In genomic region chr9:41205267-41205666, GRCm38 (mm10) we compare ENCODE assay signal across 23 mouse cellular contexts. TPM values are rescaled to one million over a fixed set of nuclear protein-coding genes. Genes with fewer than 3 reads are reported as not detected.
A peak's percentile ranks its signal among the peaks of the same experiment; 100 is the strongest.
DNase-seq lines count a peak whose midpoint lies in the region; ATAC-seq and TF ChIP-seq lines count a peak whose summit lies in the region.
"Had no signal": no experiment of that assay in that cellular context is flagged by ENCODE, and none has a peak within 500 bp of the region (broad histone marks: within the 10 kb centered on the region; RNA-seq: fewer than 3 reads in every experiment).

No protein-coding gene starts in this region.

- H3K4me3 ChIP-seq in layer of hippocampus, adult 2 months = no peak overlapping the region
- H3K4me3 ChIP-seq in CH12.LX (replicated peaks in 1 of 3; ENCODE audit: low read depth in 2 of 3, low read length in 2 of 3, poor library complexity in 1 of 3) (no peak overlapping the region), ES-Bruce4 (ENCODE audit: low read depth, low read length) (no peak overlapping the region)
- H3K4me3 ChIP-seq: forebrain, embryonic 12.5 days; heart, embryonic 13.5 days; hindbrain, embryonic 15.5 days; limb, embryonic 12.5 days; liver, embryonic 13.5 days; midbrain, embryonic 13.5 days; myocyte; stomach, embryonic 15.5 days had no signal

- H3K9me3 ChIP-seq in CH12.LX (replicated peaks; ENCODE audit: low read length) (no peaks in the 10 kb centered on the region), ES-Bruce4 (replicated peaks; ENCODE audit: control insufficient read depth, insufficient read depth, low read length, poor library complexity, severe bottlenecking) (no peaks in the 10 kb centered on the region)
- H3K9me3 ChIP-seq: forebrain, embryonic 12.5 days; heart, embryonic 13.5 days; hindbrain, embryonic 15.5 days; limb, embryonic 12.5 days; liver, embryonic 13.5 days; midbrain, embryonic 13.5 days; stomach, embryonic 15.5 days had no signal

- dilution Hi-C loops in CH12.LX (cut with MboI; ENCODE audit: extremely low pct_ligation_motif_present, extremely low pct_unique_long_range_greater_than_20kb, low sequenced_read_pairs) = no loop called here

- TF ChIP-seq POLR2A in CH12.LX (IDR thresholded peaks at IDR 0.05; ENCODE audit: low read depth, low read length) (no peak), ES-Bruce4 (IDR thresholded peaks at IDR 0.05; ENCODE audit: insufficient read depth, low read length) (no peak)

- TF ChIP-seq RAD21 in CH12.LX (IDR thresholded peaks at IDR 0.05; ENCODE audit: low read depth, low read length) = no peak; the same call in 1 of the 2 replicates

- DNase-seq in layer of hippocampus, adult 2 months (ENCODE audit: low spot score in 2 of 2) = no peak
- DNase-seq in layer of hippocampus, adult 9-11 months = no peak
- no peak for DNase-seq in CH12.LX (ENCODE audit: extremely low read depth)
- peak; percentile 39 for DNase-seq in induced T-regulatory cell, adult 2 months (ENCODE audit: low read depth)
- no peak for DNase-seq in heart, postnatal 4 days
- DNase-seq: adrenal gland, postnatal 25 days; gastrocnemius, postnatal 10 days; heart, adult 18-20 months; kidney, adult 18-20 months; kidney, postnatal 25 days; liver, embryonic 13.5 days; right cerebral cortex, postnatal 14 days; spleen, adult 18-20 months; thymus, postnatal 14 days had no signal

- in situ Hi-C loops in CH12.LX (cut with MboI; ENCODE audit: low pct_ligation_motif_present, low pct_unique_long_range_greater_than_20kb, low sequenced_read_pairs) = no loop called here

- H3K4me1 ChIP-seq in CH12.LX (ENCODE audit: control insufficient read depth in 1 of 2, insufficient read depth in 2 of 2) (peaks cover 3 to 20% of the 10 kb centered on the region in 2 experiments; a peak in 3 of 4 replicates), ES-Bruce4 (ENCODE audit: control insufficient read depth, insufficient read depth, low read length) (no peaks in the 10 kb centered on the region)
- H3K4me1 ChIP-seq: hindbrain, embryonic 15.5 days; limb, embryonic 12.5 days; stomach, embryonic 15.5 days had no signal

- H3K36me3 ChIP-seq in CH12.LX (replicated peaks in 1 of 2; ENCODE audit: control insufficient read depth in 1 of 2, insufficient read depth in 1 of 2, low read length in 1 of 2) = no peaks in the 10 kb centered on the region
- H3K36me3 ChIP-seq in ES-Bruce4 (ENCODE audit: control insufficient read depth, insufficient read depth, low read length, poor library complexity, severe bottlenecking) = no peaks in the 10 kb centered on the region
- H3K36me3 ChIP-seq: forebrain, embryonic 12.5 days; heart, embryonic 13.5 days; hindbrain, embryonic 15.5 days; limb, embryonic 12.5 days; liver, embryonic 13.5 days; midbrain, embryonic 13.5 days; stomach, embryonic 15.5 days had no signal

- peak; percentile 33 for TF ChIP-seq CTCF in layer of hippocampus, adult 2 months (conservative IDR thresholded peaks at IDR 0.05)
- peak in 1 of 2 experiments; percentile 57; a peak in 2 of 4 replicates for TF ChIP-seq CTCF in CH12.LX (conservative IDR thresholded peaks at IDR 0.05 in 1 of 2, IDR thresholded peaks at IDR 0.05 in 1 of 2; ENCODE audit: low read depth in 2 of 2, low read length in 2 of 2)
- TF ChIP-seq CTCF in ES-Bruce4 (IDR thresholded peaks at IDR 0.05; ENCODE audit: low read depth, low read length) = peak; percentile 31

- TF ChIP-seq EP300 in CH12.LX (IDR thresholded peaks at IDR 0.05; ENCODE audit: low read length) = no peak
- TF ChIP-seq EP300 in ES-Bruce4 (IDR thresholded peaks at IDR 0.05; ENCODE audit: insufficient read depth, low read depth, low read length) = no peak

- ATAC-seq in megakaryocyte, adult 5-6 weeks (ENCODE audit: poor library complexity, severe bottlenecking) = no peak
- ATAC-seq: midbrain, embryonic 13.5 days had no signal

- H3K9ac ChIP-seq in CH12.LX (ENCODE audit: insufficient read depth, low read depth) = no peak overlapping the region
- no peak overlapping the region for H3K9ac ChIP-seq in ES-Bruce4 (ENCODE audit: low read depth, poor library complexity, severe bottlenecking)
- H3K9ac ChIP-seq: forebrain, embryonic 12.5 days; heart, embryonic 13.5 days; hindbrain, embryonic 15.5 days; limb, embryonic 12.5 days; liver, embryonic 13.5 days; midbrain, embryonic 13.5 days; stomach, embryonic 15.5 days had no signal

- H3K27me3 ChIP-seq in CH12.LX (replicated peaks) (no peaks in the 10 kb centered on the region), ES-Bruce4 (ENCODE audit: control insufficient read depth, insufficient read depth, low read length, poor library complexity, severe bottlenecking) (no peaks in the 10 kb centered on the region)
- H3K27me3 ChIP-seq: heart, embryonic 13.5 days; hindbrain, embryonic 15.5 days; limb, embryonic 12.5 days; liver, embryonic 13.5 days; midbrain, embryonic 13.5 days; stomach, embryonic 15.5 days had no signal

- H3K79me2 ChIP-seq in CH12.LX (replicated peaks; ENCODE audit: control insufficient read depth, extremely low read depth, insufficient read depth, poor library complexity, severe bottlenecking) = no peaks in the 10 kb centered on the region

- no peak overlapping the region for H3K27ac ChIP-seq in layer of hippocampus, adult 2 months
- H3K27ac ChIP-seq in CH12.LX (ENCODE audit: insufficient read depth, low read depth) (no peak overlapping the region), ES-Bruce4 (ENCODE audit: insufficient read depth, low read length) (no peak overlapping the region)
- H3K27ac ChIP-seq: forebrain, embryonic 12.5 days; heart, embryonic 13.5 days; hindbrain, embryonic 15.5 days; limb, embryonic 12.5 days; liver, embryonic 13.5 days; midbrain, embryonic 13.5 days; stomach, embryonic 15.5 days had no signal

- no peak overlapping the region for H3K4me2 ChIP-seq in CH12.LX (ENCODE audit: insufficient read depth, low read depth, poor library complexity, severe bottlenecking)
- H3K4me2 ChIP-seq: forebrain, embryonic 12.5 days; heart, embryonic 13.5 days; hindbrain, embryonic 15.5 days; limb, embryonic 12.5 days; liver, embryonic 13.5 days; midbrain, embryonic 13.5 days; stomach, embryonic 15.5 days had no signal

TF ChIP-seq in CH12.LX, 34 proteins besides CTCF, POLR2A, EP300 and RAD21:
- no peak for TF ChIP-seq MYC (IDR thresholded peaks at IDR 0.05; ENCODE audit: low read depth, low read length)
- TF ChIP-seq SMC3 (IDR thresholded peaks at IDR 0.05; ENCODE audit: low read depth, low read length) = peak; percentile 35
- no peak for TF ChIP-seq BHLHE40 (IDR thresholded peaks at IDR 0.05; ENCODE audit: low read depth, low read length)
- TF ChIP-seq ZMIZ1 (IDR thresholded peaks at IDR 0.05; ENCODE audit: low read depth, low read length) = no peak
- TF ChIP-seq POLR2AphosphoS2 (IDR thresholded peaks at IDR 0.05; ENCODE audit: low read depth, low read length) = no peak
- no peak for TF ChIP-seq MXI1 (IDR thresholded peaks at IDR 0.05; ENCODE audit: low read depth, low read length)
- no peak for TF ChIP-seq CHD1 (IDR thresholded peaks at IDR 0.05; ENCODE audit: low read depth, low read length)
- no peak for TF ChIP-seq E2F4 (IDR thresholded peaks at IDR 0.05; ENCODE audit: insufficient replicate concordance, low read depth, low read length)
- TF ChIP-seq MAX (IDR thresholded peaks at IDR 0.05; ENCODE audit: low read length) = no peak

RNA-seq across cellular contexts. Expression of gene Ubash3b, which starts 43.8 kb away (rescaled TPM):
- total RNA-seq in layer of hippocampus, adult 2 months (2021) = 10 to 100 TPM; 26.7 to 27.0 TPM
- 4.2 and 5.0 TPM in 2 replicates for total RNA-seq in CH12.LX (2012; rRNA removed)
- total RNA-seq in CH12.LX (2014; rRNA removed) = 2.8 and 3.3 TPM in 2 replicates
- 4.5 and 4.6 TPM in 2 replicates for polyA plus RNA-seq in CH12.LX (2012; ENCODE audit: insufficient read length, low read depth)
- 2.9 and 3.0 TPM in 2 replicates for polyA plus RNA-seq in ES-Bruce4 (2011; ENCODE audit: insufficient read depth, insufficient read length, low read depth, missing spikeins)
- 1 to 10 TPM; 6.2 to 6.9 TPM for total RNA-seq in heart, postnatal 4 days (2021)
- 21.6 and 26.5 TPM in 2 replicates for total RNA-seq in megakaryocyte, adult 5-6 weeks (2015)
- total RNA-seq in megakaryocyte, adult 5-6 weeks (2017) = 14.8 and 15.1 TPM in 2 replicates
